Mouse (Mus musculus): ENCODE measurements around the gene BC037034. TPM values are rescaled to one million over a fixed set of nuclear protein-coding genes. Genes with fewer than 3 reads are reported as not detected.

Gene BC037034
- polyA plus RNA-seq, 1 experiment from 2014 or later: 6.8 TPM

GRCm38 (mm10) chr5:138258078-138258477, 5.8 kb downstream of the BC037034 start:
- Histone ChIP-seq H3K4me3 (ENCODE audit: low read depth, low read length) (no peak overlapping the region), H3K27me3 (replicated peaks; ENCODE audit: control insufficient read depth, insufficient read depth, low read length) (no peaks in the 10 kb centered on the region), H3K36me3 (ENCODE audit: control insufficient read depth, insufficient read depth, low read length) (peaks cover 21% of the 10 kb centered on the region), H3K4me1 (replicated peaks; ENCODE audit: control insufficient read depth, insufficient read depth, low read length) (peaks cover 58% of the 10 kb centered on the region), H3K27ac (ENCODE audit: low read depth, low read length) (no peak overlapping the region), H3K4me2 (no peak overlapping the region), H3K9me3 (ENCODE audit: control insufficient read depth, low read length) (no peaks in the 10 kb centered on the region), H3K9ac (ENCODE audit: low read depth, low read length) (0 out of 2 replicates have a peak overlapping the region, but pooled peaks have one; percentile 5)
- ATAC-seq (replicated peaks; ENCODE audit: low FRiP score): no peak
- WGBS: 68% methylated on average over 3 of the region's 3 CpGs
- DNase-seq (ENCODE audit: low spot score): no peak

DNA sequence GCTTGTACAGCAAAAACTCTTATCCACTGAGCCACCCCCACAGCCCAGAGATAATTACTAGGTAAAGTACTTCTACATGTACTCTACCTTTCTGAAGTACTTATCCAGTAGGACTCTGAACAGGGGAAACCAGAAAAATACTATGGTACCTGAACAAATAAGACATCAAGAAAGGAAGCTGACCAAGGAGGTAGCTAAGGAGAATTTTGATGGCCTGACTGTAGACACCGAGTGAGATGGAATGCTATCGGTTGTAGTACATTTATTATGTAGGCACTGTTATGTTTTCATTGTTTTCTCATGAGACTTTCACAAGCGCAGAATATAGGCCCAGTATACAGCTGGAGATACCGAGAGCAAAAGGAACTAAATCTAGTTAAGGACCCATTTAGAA, 6.3 kb downstream of the BC037034 start:
- no peak for ATAC-seq (replicated peaks; ENCODE audit: low FRiP score)
- Histone ChIP-seq H3K4me1 (replicated peaks; ENCODE audit: control insufficient read depth, insufficient read depth, low read length) (peaks cover 54% of the 10 kb centered on the region), H3K9me3 (ENCODE audit: control insufficient read depth, low read length) (no peaks in the 10 kb centered on the region), H3K27me3 (replicated peaks; ENCODE audit: control insufficient read depth, insufficient read depth, low read length) (no peaks in the 10 kb centered on the region), H3K4me2 (peak overlapping the region; percentile 23), H3K36me3 (ENCODE audit: control insufficient read depth, insufficient read depth, low read length) (peaks cover 21% of the 10 kb centered on the region), H3K9ac (ENCODE audit: low read depth, low read length) (no peak overlapping the region), H3K27ac (ENCODE audit: low read depth, low read length) (no peak overlapping the region), H3K4me3 (ENCODE audit: low read depth, low read length) (no peak overlapping the region)
- WGBS: 83% methylated on average over 4 of the region's 4 CpGs
- DNase-seq (ENCODE audit: low spot score): no peak

GRCm38 (mm10) chr5:138256966-138257584, 6.8 kb downstream of the BC037034 start:
- Histone ChIP-seq H3K4me3 (ENCODE audit: low read depth, low read length) (no peak overlapping the region; the same call in 1 of the 2 replicates), H3K4me2 (peak overlapping the region; percentile 23), H3K36me3 (ENCODE audit: control insufficient read depth, insufficient read depth, low read length) (peaks cover 19% of the 10 kb centered on the region), H3K27ac (ENCODE audit: low read depth, low read length) (no peak overlapping the region), H3K9ac (ENCODE audit: low read depth, low read length) (no peak overlapping the region), H3K4me1 (replicated peaks; ENCODE audit: control insufficient read depth, insufficient read depth, low read length) (peaks cover 49% of the 10 kb centered on the region), H3K9me3 (ENCODE audit: control insufficient read depth, low read length) (no peaks in the 10 kb centered on the region), H3K27me3 (replicated peaks; ENCODE audit: control insufficient read depth, insufficient read depth, low read length) (no peaks in the 10 kb centered on the region)
- WGBS: 54% methylated on average over 10 of the region's 10 CpGs
- no peak for ATAC-seq (replicated peaks; ENCODE audit: low FRiP score)
- no peak for DNase-seq (ENCODE audit: low spot score)

DNA sequence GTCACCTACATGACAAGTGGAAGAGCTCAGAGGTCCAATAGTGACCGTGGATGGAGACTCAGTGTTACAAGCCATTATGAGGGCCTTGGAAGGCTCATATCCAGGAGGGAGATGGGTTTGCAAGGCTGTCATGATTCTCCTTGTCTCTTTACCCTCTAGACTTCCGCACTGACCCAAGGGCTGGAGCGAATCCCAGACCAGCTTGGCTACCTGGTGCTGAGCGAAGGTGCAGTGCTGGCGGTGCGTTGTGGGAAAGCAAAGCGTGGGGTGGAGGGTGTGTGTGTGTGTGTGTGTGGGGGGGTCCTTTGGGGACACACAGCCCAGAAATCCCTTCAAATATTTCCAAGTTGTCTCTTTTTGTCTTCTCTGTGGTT, 7.8 kb downstream of the BC037034 start:
- Histone ChIP-seq H3K4me3 (ENCODE audit: low read depth, low read length) (peak overlapping the region; percentile 76), H3K9ac (ENCODE audit: low read depth, low read length) (peak overlapping the region; percentile 81), H3K4me2 (peak overlapping the region; percentile 96), H3K36me3 (ENCODE audit: control insufficient read depth, insufficient read depth, low read length) (peaks cover 13% of the 10 kb centered on the region), H3K27ac (ENCODE audit: low read depth, low read length) (peak overlapping the region; percentile 66), H3K27me3 (replicated peaks; ENCODE audit: control insufficient read depth, insufficient read depth, low read length) (no peaks in the 10 kb centered on the region), H3K9me3 (ENCODE audit: control insufficient read depth, low read length) (no peaks in the 10 kb centered on the region), H3K4me1 (replicated peaks; ENCODE audit: control insufficient read depth, insufficient read depth, low read length) (peaks cover 40% of the 10 kb centered on the region)
- no peak for DNase-seq (ENCODE audit: low spot score)
- 12% methylated on average over 7 of the region's 7 CpGs for WGBS
- no peak for ATAC-seq (replicated peaks; ENCODE audit: low FRiP score)

DNA sequence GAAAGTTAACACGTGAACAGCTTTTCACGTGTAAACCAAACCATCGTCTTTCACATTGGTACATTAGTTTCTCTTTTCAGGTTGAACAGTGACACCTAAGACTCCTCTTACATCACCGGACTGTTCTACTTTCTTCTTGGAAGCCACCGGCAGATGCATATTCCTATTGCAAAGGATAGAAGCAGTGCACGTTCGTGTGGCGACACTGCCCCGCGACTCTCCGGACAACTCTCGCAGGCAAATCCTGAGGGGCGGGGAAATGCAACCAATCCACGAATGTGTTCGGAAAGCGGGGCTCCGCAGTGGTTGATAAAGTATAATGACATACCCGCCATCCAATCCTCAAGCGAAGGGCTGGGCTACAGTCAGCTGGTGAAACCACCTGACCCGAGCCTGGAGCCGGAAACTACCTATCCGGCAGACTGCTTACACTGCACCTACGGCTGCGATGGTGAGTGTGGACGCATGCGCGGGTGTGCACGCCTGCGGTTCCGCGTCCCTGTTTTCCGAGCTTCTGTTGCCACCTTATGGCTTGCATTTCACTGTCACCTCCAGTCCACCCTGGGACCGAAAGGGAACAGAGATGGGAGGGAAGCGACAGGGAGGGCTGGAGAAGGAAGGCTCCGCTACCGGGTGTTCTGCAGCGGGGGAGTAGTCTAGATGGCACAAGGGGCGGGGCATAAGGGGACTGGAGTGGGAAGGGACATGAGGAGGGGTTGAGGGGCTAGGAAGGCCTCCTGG, 8.3 kb downstream of the BC037034 start, which contains the start of gene Lamtor4:
Lamtor4 (plus strand) TSS at position 130 of the 741 bp plus-strand sequence.
- Histone ChIP-seq H3K9me3 (ENCODE audit: control insufficient read depth, low read length) (no peaks in the 10 kb centered on the region), H3K27ac (ENCODE audit: low read depth, low read length) (peak within 1 kb of the TSS; percentile 66), H3K4me1 (replicated peaks; ENCODE audit: control insufficient read depth, insufficient read depth, low read length) (peaks cover 38% of the 10 kb centered on the region), H3K27me3 (replicated peaks; ENCODE audit: control insufficient read depth, insufficient read depth, low read length) (no peaks in the 10 kb centered on the region), H3K4me2 (peak within 1 kb of the TSS; percentile 96), H3K36me3 (ENCODE audit: control insufficient read depth, insufficient read depth, low read length) (peaks cover 11% of the 10 kb centered on the region), H3K4me3 (ENCODE audit: low read depth, low read length) (peak within 1 kb of the TSS; percentile 76), H3K9ac (ENCODE audit: low read depth, low read length) (peak within 1 kb of the TSS; percentile 81)
- under 1% methylated on average over 38 of the region's 38 CpGs for WGBS
- peak; percentile 87 for DNase-seq (ENCODE audit: low spot score)
- peak; percentile 99 for ATAC-seq (replicated peaks; ENCODE audit: low FRiP score)

DNA sequence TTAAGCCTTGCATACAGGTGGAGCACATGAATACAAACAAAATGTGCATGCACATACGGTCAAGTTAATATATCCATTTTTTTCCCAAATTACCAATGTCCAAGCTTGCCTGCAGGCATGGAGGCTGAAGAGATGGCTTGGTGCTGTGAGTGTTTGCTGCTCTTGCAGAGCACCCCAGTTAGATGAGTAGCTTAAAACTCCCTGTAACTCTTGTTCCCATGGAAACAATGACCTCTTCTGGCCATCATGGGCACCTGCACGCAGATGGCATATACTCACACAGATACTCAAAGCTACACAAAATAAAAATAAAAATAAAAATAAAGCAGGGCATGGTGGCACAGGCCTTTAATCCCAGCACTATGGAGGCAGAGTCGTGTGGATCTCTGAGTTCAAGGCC, 10.8 kb downstream of the BC037034 start:
- Histone ChIP-seq H3K27ac (ENCODE audit: low read depth, low read length) (no peak overlapping the region), H3K9ac (ENCODE audit: low read depth, low read length) (no peak overlapping the region), H3K36me3 (ENCODE audit: control insufficient read depth, insufficient read depth, low read length) (no peaks in the 10 kb centered on the region; the same call in 1 of the 2 replicates), H3K27me3 (replicated peaks; ENCODE audit: control insufficient read depth, insufficient read depth, low read length) (no peaks in the 10 kb centered on the region), H3K4me3 (ENCODE audit: low read depth, low read length) (no peak overlapping the region), H3K4me1 (replicated peaks; ENCODE audit: control insufficient read depth, insufficient read depth, low read length) (peaks cover 16% of the 10 kb centered on the region), H3K9me3 (ENCODE audit: control insufficient read depth, low read length) (no peaks in the 10 kb centered on the region), H3K4me2 (no peak overlapping the region)
- 92% methylated on average over 3 of the region's 3 CpGs for WGBS
- ATAC-seq (replicated peaks; ENCODE audit: low FRiP score) (no peak), DNase-seq (ENCODE audit: low spot score) (no peak)

DNA sequence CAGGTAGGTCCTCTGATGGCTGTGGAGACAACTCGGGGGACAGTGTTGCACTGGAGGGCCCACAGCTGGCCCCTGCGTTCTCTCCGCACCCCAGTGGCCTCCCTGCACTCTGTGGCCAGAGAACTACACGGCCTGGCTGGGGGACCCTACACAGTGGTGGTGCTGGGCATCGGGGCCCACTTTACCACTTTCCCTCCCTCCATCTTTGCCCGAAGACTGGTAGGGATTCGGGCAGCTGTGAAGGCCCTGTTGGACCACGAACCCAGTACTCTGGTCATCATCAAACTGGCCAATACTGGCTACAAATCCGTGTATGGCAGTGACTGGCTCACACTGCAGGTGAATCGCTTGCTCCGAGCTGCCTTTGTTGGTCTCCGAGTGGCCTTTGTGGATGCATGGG, 12.7 kb downstream of the BC037034 start:
- DNase-seq (ENCODE audit: low spot score) (no peak), ATAC-seq (replicated peaks; ENCODE audit: low FRiP score) (no peak)
- Histone ChIP-seq H3K4me1 (replicated peaks; ENCODE audit: control insufficient read depth, insufficient read depth, low read length) (peaks cover 6% of the 10 kb centered on the region), H3K27me3 (replicated peaks; ENCODE audit: control insufficient read depth, insufficient read depth, low read length) (no peaks in the 10 kb centered on the region), H3K4me3 (ENCODE audit: low read depth, low read length) (no peak overlapping the region), H3K9me3 (ENCODE audit: control insufficient read depth, low read length) (no peaks in the 10 kb centered on the region), H3K4me2 (no peak overlapping the region), H3K36me3 (ENCODE audit: control insufficient read depth, insufficient read depth, low read length) (no peaks in the 10 kb centered on the region), H3K9ac (ENCODE audit: low read depth, low read length) (no peak overlapping the region), H3K27ac (ENCODE audit: low read depth, low read length) (no peak overlapping the region)
- WGBS: 85% methylated on average over 12 of the region's 12 CpGs

- no peak for ATAC-seq (replicated peaks; ENCODE audit: low FRiP score)
- Histone ChIP-seq H3K4me1 (replicated peaks; ENCODE audit: control insufficient read depth, insufficient read depth, low read length) (no peaks in the 10 kb centered on the region), H3K36me3 (ENCODE audit: control insufficient read depth, insufficient read depth, low read length) (no peaks in the 10 kb centered on the region), H3K27ac (ENCODE audit: low read depth, low read length) (no peak overlapping the region), H3K27me3 (replicated peaks; ENCODE audit: control insufficient read depth, insufficient read depth, low read length) (no peaks in the 10 kb centered on the region), H3K9ac (ENCODE audit: low read depth, low read length) (no peak overlapping the region), H3K4me3 (ENCODE audit: low read depth, low read length) (no peak overlapping the region), H3K4me2 (no peak overlapping the region), H3K9me3 (ENCODE audit: control insufficient read depth, low read length) (no peaks in the 10 kb centered on the region)
- WGBS: 25% methylated on average over 2 of the region's 2 CpGs
- DNase-seq (ENCODE audit: low spot score): no peak
Observed at GRCm38 (mm10) chr5:138241511-138241910, 22.3 kb downstream of the BC037034 start.

- H3K9me3 ChIP-seq (ENCODE audit: control insufficient read depth, low read length): no peaks in the 10 kb centered on the region
- H3K9ac ChIP-seq (ENCODE audit: low read depth, low read length): no peak overlapping the region
- H3K27me3 ChIP-seq (replicated peaks; ENCODE audit: control insufficient read depth, insufficient read depth, low read length): no peaks in the 10 kb centered on the region
- no peak overlapping the region for H3K4me2 ChIP-seq
- no peaks in the 10 kb centered on the region for H3K36me3 ChIP-seq (ENCODE audit: control insufficient read depth, insufficient read depth, low read length)
- H3K4me3 ChIP-seq (ENCODE audit: low read depth, low read length): no peak overlapping the region
- no peaks in the 10 kb centered on the region for H3K4me1 ChIP-seq (replicated peaks; ENCODE audit: control insufficient read depth, insufficient read depth, low read length)
- DNase-seq (ENCODE audit: low spot score) (no peak), ATAC-seq (replicated peaks; ENCODE audit: low FRiP score) (no peak)
- no peak overlapping the region for H3K27ac ChIP-seq (ENCODE audit: low read depth, low read length)
Observed at GRCm38 (mm10) chr5:138234224-138234623, 29.6 kb downstream of the BC037034 start.

Data from liver, embryonic 11.5 days (tissue).